Mouse (Mus musculus) WW6 (cell line): ENCODE measurements around the gene Cntfr.
"Not testable (repeated sequence)": the region's sequence is repeated elsewhere in the genome, so short reads cannot be mapped to it uniquely, and the experiment has no call there.

Experiments used
- DNase-seq: peaks from one replicate; pipeline ENCODE4 v3.0.0-alpha.2; 2013; ENCODE audit warnings: low read depth, low spot score

Gene Cntfr

GRCm38 (mm10) chr4:41696930-41697841, at the start of gene Cntfr:
TSS of gene Cntfr (minus strand) at chr4:41697089.
- DNase-seq, result not testable (repeated sequence)

GRCm38 (mm10) chr4:41745021-41745420, 48.1 kb upstream of the Cntfr start:
- DNase-seq, result no peak

GRCm38 (mm10) chr4:41744131-41744530, 47.2 kb upstream of the Cntfr start:
- no peak for DNase-seq

- peak; percentile 93 for DNase-seq
These were observed 44.3 kb upstream of the Cntfr start for GRCm38 (mm10) chr4:41741158-41741560.

GRCm38 (mm10) chr4:41740380-41741157, 43.7 kb upstream of the Cntfr start:
- peak; percentile 47 for DNase-seq

GRCm38 (mm10) chr4:41739260-41739659, 42.4 kb upstream of the Cntfr start:
- DNase-seq, result no peak

- DNase-seq, result no peak
These were observed 41.3 kb upstream of the Cntfr start for GRCm38 (mm10) chr4:41738256-41738603.

GRCm38 (mm10) chr4:41737602-41738255, 40.8 kb upstream of the Cntfr start:
- no peak for DNase-seq

- no peak for DNase-seq
These were observed 34.3 kb upstream of the Cntfr start, which contains the start of gene Arid3c for GRCm38 (mm10) chr4:41731052-41731765. TSS of gene Arid3c (minus strand) at chr4:41731142.

- DNase-seq, result no peak
These were observed 30.1 kb upstream of the Cntfr start for GRCm38 (mm10) chr4:41726826-41727621.

- peak; percentile 83 for DNase-seq
These were observed 26.0 kb upstream of the Cntfr start, which contains the start of gene Dctn3 for GRCm38 (mm10) chr4:41722918-41723351. TSS of gene Dctn3 (minus strand) at chr4:41723170.

- DNase-seq, result no peak
These were observed 19.9 kb upstream of the Cntfr start for GRCm38 (mm10) chr4:41716834-41717233.

GRCm38 (mm10) chr4:41715596-41715995, 18.7 kb upstream of the Cntfr start:
- no peak for DNase-seq

GRCm38 (mm10) chr4:41715082-41715481, 18.2 kb upstream of the Cntfr start:
- DNase-seq, result no peak

GRCm38 (mm10) chr4:41714276-41714675, 17.4 kb upstream of the Cntfr start:
- DNase-seq, result no peak

- DNase-seq, result peak; percentile 65
These were observed 16.5 kb upstream of the Cntfr start, which contains the start of gene Rpp25l for GRCm38 (mm10) chr4:41713197-41714067. TSS of gene Rpp25l (minus strand) at chr4:41713534.

- DNase-seq, result no peak
These were observed 15.7 kb upstream of the Cntfr start for GRCm38 (mm10) chr4:41712421-41713196.

GRCm38 (mm10) chr4:41711705-41712375, 15.0 kb upstream of the Cntfr start:
- no peak for DNase-seq
